Mouse (Mus musculus) spleen, embryonic (tissue): ENCODE data around the gene Sppl2a.
"Not testable (repeated sequence)": the region's sequence is repeated elsewhere in the genome, so short reads cannot be mapped to it uniquely, and the experiment has no call there.

Experiments used
- CTCF ChIA-PET: fragments of 350-600 bp; sonication (Branson Sonifier 250); formaldehyde crosslinking; loops from one replicate; lab custom pipeline; 2022; lab: Charles Lee

The Sppl2a gene

GRCm38 (mm10) chr2:126896941-126897340 lies 36.1 kb downstream of the Sppl2a start:
- CTCF ChIA-PET: no interaction called here

GRCm38 (mm10) chr2:126894245-126894644 lies 38.8 kb downstream of the Sppl2a start:
- CTCF ChIA-PET: interaction anchor here (0.7 kb wide), 1 partner anchor 15 kb away, joined by 5 read pairs; no protein-coding TSS in a partner anchor

- CTCF ChIA-PET: no interaction called here
These were observed 40.7 kb downstream of the Sppl2a start for GRCm38 (mm10) chr2:126892316-126892715.

- CTCF ChIA-PET: no interaction called here
These were observed 41.3 kb downstream of the Sppl2a start for GRCm38 (mm10) chr2:126891743-126892142.

GRCm38 (mm10) chr2:126887141-126887540 lies 45.9 kb downstream of the Sppl2a start:
- CTCF ChIA-PET: no interaction called here

GRCm38 (mm10) chr2:126885871-126886270 lies 47.2 kb downstream of the Sppl2a start:
- CTCF ChIA-PET: no interaction called here

GRCm38 (mm10) chr2:126882711-126883110 lies 50.3 kb downstream of the Sppl2a start:
- CTCF ChIA-PET: not testable (repeated sequence)

- CTCF ChIA-PET: no interaction called here
These were observed 55.0 kb downstream of the Sppl2a start for GRCm38 (mm10) chr2:126877991-126878390.

- CTCF ChIA-PET: interaction anchor here (1.5 kb wide), 1 partner anchor 57 kb away, joined by 3 read pairs; the partner anchor contains the start of gene Sppl2a
These were observed 56.9 kb downstream of the Sppl2a start, which contains the start of gene Trpm7 for GRCm38 (mm10) chr2:126875871-126876796. Trpm7 (minus strand) TSS chr2:126876230.

- CTCF ChIA-PET: interaction anchor here (1.5 kb wide), 1 partner anchor 57 kb away, joined by 3 read pairs; the partner anchor contains the start of gene Sppl2a
These were observed 57.6 kb downstream of the Sppl2a start for GRCm38 (mm10) chr2:126875516-126875835.

- CTCF ChIA-PET: interaction anchor here (1.5 kb wide), 1 partner anchor 58 kb away, joined by 3 read pairs; the partner anchor contains the start of gene Sppl2a
These were observed 58.1 kb downstream of the Sppl2a start for GRCm38 (mm10) chr2:126874809-126875515.

- CTCF ChIA-PET: no interaction called here
These were observed 66.7 kb downstream of the Sppl2a start for GRCm38 (mm10) chr2:126866301-126866700.

- CTCF ChIA-PET: no interaction called here
These were observed 67.4 kb downstream of the Sppl2a start for GRCm38 (mm10) chr2:126865501-126866199.

- CTCF ChIA-PET: no interaction called here
These were observed 68.0 kb downstream of the Sppl2a start for GRCm38 (mm10) chr2:126865026-126865425.

GRCm38 (mm10) chr2:126844751-126845150 lies 88.3 kb downstream of the Sppl2a start:
- CTCF ChIA-PET: interaction anchor here (0.6 kb wide), 1 partner anchor 87 kb away, joined by 4 read pairs; no protein-coding TSS in a partner anchor
